Mouse (Mus musculus) embryonic facial prominence, embryonic 10.5 days (tissue): ENCODE results near the gene Ccdc85b. TPM values are rescaled to one million over a fixed set of nuclear protein-coding genes. Genes with fewer than 3 reads are reported as not detected.
A peak's percentile ranks its signal among the peaks of the same experiment; 100 is the strongest.

Experiments
- DNase-seq: peaks from one replicate; pipeline ENCODE4 v3.0.0-alpha.2; 2017; ENCODE audit warnings: low spot score
- H3K27ac ChIP-seq: fragments of 300-500 bp; sonication (generic); replicated peaks from 2 replicates; pipeline ENCODE4 v1.5.1; 2016; ENCODE audit warnings: mild to moderate bottlenecking
- H3K27me3 ChIP-seq: fragments of 300-500 bp; sonication (generic); replicated peaks from 2 replicates; pipeline ENCODE4 v1.6.1; 2016; ENCODE audit warnings: low read depth, mild to moderate bottlenecking; ENCODE audit not compliant: poor library complexity, severe bottlenecking
- H3K36me3 ChIP-seq: fragments of 300-500 bp; sonication (generic); replicated peaks from 2 replicates; pipeline ENCODE4 v1.6.1; 2016; ENCODE audit warnings: mild to moderate bottlenecking, moderate library complexity
- H3K4me1 ChIP-seq: fragments of 300-500 bp; sonication (generic); 2 replicates; pipeline ENCODE4 v1.6.1; 2016
- H3K4me3 ChIP-seq: fragments of 300-500 bp; sonication (generic); 2 replicates; pipeline ENCODE4 v1.5.1; 2016; ENCODE audit warnings: mild to moderate bottlenecking, moderate library complexity
- H3K9me3 ChIP-seq: fragments of 300-500 bp; sonication (generic); 2 replicates; pipeline ENCODE4 v1.6.1; 2016; ENCODE audit warnings: mild to moderate bottlenecking
- WGBS: fragments of 180-500 bp; shearing (Covaris S2); methylation state at CpG from one replicate; pipeline ENCODE4 v1.1.7; 2016; 5-methylcytosine and 5-hydroxymethylcytosine counted together
- polyA plus RNA-seq: library from polyadenylated mRNA; unstranded; fragments of >200 nt; fragmentation: Nextera tagmentation; extraction: Ambion mirVana; gene quantifications from 2 replicates; pipeline ENCODE4 v1.2.1, GENCODE M21; 2016

Ccdc85b gene
- polyA plus RNA-seq, 1 experiment from 2014 or later, result 7.4 TPM

DNA sequence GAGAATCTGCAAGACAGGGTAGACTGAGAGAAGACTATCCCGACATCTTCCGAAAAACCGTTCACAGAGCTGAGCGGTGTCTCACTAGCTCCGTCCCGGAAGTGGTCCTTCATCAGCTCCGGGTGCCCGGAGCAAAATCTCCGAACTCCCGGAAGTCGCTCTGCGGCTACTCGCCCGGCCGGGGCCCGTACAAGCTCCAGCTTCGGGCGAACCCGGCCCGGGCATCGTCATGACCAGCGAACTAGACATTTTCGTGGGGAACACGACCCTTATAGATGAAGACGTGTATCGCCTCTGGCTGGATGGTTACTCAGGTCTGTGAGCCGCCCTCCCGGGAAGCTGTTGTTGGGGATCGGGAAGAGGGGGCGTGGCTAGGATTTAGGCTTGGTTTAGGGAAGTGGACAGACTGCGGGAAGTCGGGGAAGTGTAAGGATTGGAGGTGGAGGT, 2.8 kb upstream of the Ccdc85b start, which contains the start of gene Fibp:
Gene Fibp, plus strand, starts transcription at position 151 of the 447 bp plus-strand sequence.
- peak within 1 kb of the TSS; percentile 86 for H3K27ac ChIP-seq
- no peaks in the 10 kb centered on the region for H3K9me3 ChIP-seq
- H3K4me1 ChIP-seq, result peaks cover 51% of the 10 kb centered on the region
- WGBS, result under 1% methylated on average over 32 of the region's 32 CpGs
- DNase-seq, result peak; percentile 93
- peaks cover 35% of the 10 kb centered on the region for H3K36me3 ChIP-seq
- H3K4me3 ChIP-seq, result peak within 1 kb of the TSS; percentile 83
- H3K27me3 ChIP-seq, result peaks cover 18% of the 10 kb centered on the region

- Histone ChIP-seq H3K27me3 (peaks cover 18% of the 10 kb centered on the region), H3K4me3 (peak overlapping the region; percentile 83), H3K4me1 (peaks cover 57% of the 10 kb centered on the region), H3K36me3 (peaks cover 35% of the 10 kb centered on the region), H3K9me3 (no peaks in the 10 kb centered on the region), H3K27ac (peak overlapping the region; percentile 86)
- WGBS, result 28% methylated on average over 3 of the region's 3 CpGs
- DNase-seq, result no peak
Observed at GRCm38 (mm10) chr19:5459896-5460295, 2.2 kb upstream of the Ccdc85b start.

- H3K4me3 ChIP-seq, result peak overlapping the region; percentile 29; the same call in 1 of the 2 replicates
- H3K9me3 ChIP-seq, result no peaks in the 10 kb centered on the region
- no peak overlapping the region for H3K27ac ChIP-seq
- peaks cover 57% of the 10 kb centered on the region for H3K4me1 ChIP-seq
- WGBS, result 69% methylated on average over 7 of the region's 7 CpGs
- peaks cover 18% of the 10 kb centered on the region for H3K27me3 ChIP-seq
- peaks cover 35% of the 10 kb centered on the region for H3K36me3 ChIP-seq
- no peak for DNase-seq
Observed at GRCm38 (mm10) chr19:5459019-5459418, 1.3 kb upstream of the Ccdc85b start.

GRCm38 (mm10) chr19:5456922-5457745, 560 bp downstream of the Ccdc85b start:
- H3K27ac ChIP-seq, result peak overlapping the region; percentile 88
- WGBS, result under 1% methylated on average over 70 of the region's 70 CpGs
- peaks cover 52% of the 10 kb centered on the region for H3K4me1 ChIP-seq

DNA sequence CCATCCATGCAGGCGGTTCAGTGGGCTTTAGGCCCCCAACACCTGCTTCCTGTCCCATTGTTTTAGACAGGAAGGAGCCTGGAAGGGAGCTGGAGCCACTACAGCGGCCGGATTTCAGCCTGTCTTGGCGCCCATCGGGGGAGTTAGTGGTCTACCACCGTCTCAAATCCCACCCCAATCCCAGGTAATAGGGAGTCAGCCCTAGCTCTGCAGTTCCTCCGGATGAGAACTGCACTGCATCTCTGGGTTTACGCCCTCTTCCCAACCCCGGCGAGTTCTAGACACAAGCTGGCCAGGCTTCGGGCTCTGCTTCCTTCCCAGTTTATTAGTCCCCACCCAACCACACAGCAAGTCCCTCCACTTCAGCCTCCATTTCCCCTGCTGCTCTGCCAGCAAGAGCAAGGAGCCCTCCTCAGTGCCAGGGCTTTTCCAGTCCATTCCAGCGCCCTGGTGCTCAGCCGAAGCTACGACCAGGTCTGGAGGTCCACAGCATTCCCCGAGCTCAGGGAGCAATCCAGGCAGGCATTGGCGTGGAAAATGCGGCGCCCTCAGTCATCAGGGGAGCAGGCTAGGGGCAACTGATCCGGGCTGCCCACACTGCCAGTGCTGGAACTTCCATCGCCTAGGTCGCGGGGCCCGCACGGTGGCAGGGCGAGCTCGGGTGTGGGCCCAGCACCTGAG, 1.3 kb downstream of the Ccdc85b start:
- peak; percentile 32 for DNase-seq
- no peaks in the 10 kb centered on the region for H3K9me3 ChIP-seq
- peaks cover 20% of the 10 kb centered on the region for H3K27me3 ChIP-seq
- H3K27ac ChIP-seq, result peak overlapping the region; percentile 88
- peaks cover 23% of the 10 kb centered on the region for H3K36me3 ChIP-seq
- 4% methylated on average over 26 of the region's 26 CpGs for WGBS
- H3K4me1 ChIP-seq, result peaks cover 48% of the 10 kb centered on the region
- H3K4me3 ChIP-seq, result peak overlapping the region; percentile 85

More at GRCm38 (mm10) chr19:5456922-5457745, 560 bp downstream of the Ccdc85b start:
- H3K4me3 ChIP-seq, result peak overlapping the region; percentile 85
- no peaks in the 10 kb centered on the region for H3K9me3 ChIP-seq
- peak; percentile 96 for DNase-seq
- H3K36me3 ChIP-seq, result peaks cover 23% of the 10 kb centered on the region
- H3K27me3 ChIP-seq, result peaks cover 18% of the 10 kb centered on the region

GRCm38 (mm10) chr19:5455568-5455967, 2.1 kb downstream of the Ccdc85b start:
- Histone ChIP-seq H3K27me3 (peaks cover 29% of the 10 kb centered on the region), H3K9me3 (no peaks in the 10 kb centered on the region), H3K27ac (peak overlapping the region; percentile 88; the same call in 1 of the 2 replicates), H3K36me3 (peaks cover 23% of the 10 kb centered on the region), H3K4me1 (peaks cover 42% of the 10 kb centered on the region), H3K4me3 (peak overlapping the region; percentile 85)
- DNase-seq, result no peak
- 70% methylated on average over 8 of the region's 8 CpGs for WGBS

GRCm38 (mm10) chr19:5455037-5455436, 2.7 kb downstream of the Ccdc85b start:
- peaks cover 34% of the 10 kb centered on the region for H3K27me3 ChIP-seq
- peaks cover 23% of the 10 kb centered on the region for H3K36me3 ChIP-seq
- peaks cover 41% of the 10 kb centered on the region for H3K4me1 ChIP-seq
- DNase-seq, result no peak
- no peaks in the 10 kb centered on the region for H3K9me3 ChIP-seq
- H3K4me3 ChIP-seq, result peak overlapping the region; percentile 85
- 85% methylated on average over 12 of the region's 12 CpGs for WGBS
- no peak overlapping the region for H3K27ac ChIP-seq

DNA sequence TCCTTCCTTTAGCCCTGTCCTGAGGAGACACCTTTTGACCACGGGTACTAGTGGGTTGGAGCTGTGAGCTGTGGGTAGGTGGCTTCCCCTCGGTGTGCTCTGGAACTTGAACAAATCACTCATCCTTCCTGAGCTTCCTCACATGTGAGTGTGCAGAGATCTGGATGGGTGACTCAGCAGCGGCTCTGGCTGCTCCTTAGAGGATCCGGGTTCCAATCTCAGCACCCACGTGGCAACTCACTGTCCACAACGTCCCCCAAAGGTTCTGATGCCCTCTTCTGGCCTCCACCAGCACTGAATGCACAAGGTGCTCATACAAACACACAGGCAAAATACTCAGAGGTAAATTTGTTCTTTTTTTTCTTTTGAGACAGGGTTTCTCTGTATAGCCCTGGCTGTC, 5.9 kb downstream of the Ccdc85b start:
- 84% methylated on average over 6 of the region's 6 CpGs for WGBS
- Histone ChIP-seq H3K9me3 (no peaks in the 10 kb centered on the region), H3K27me3 (peaks cover 49% of the 10 kb centered on the region), H3K36me3 (peaks cover 23% of the 10 kb centered on the region), H3K27ac (no peak overlapping the region), H3K4me3 (no peak overlapping the region), H3K4me1 (peaks cover 45% of the 10 kb centered on the region)
- DNase-seq, result no peak

- DNase-seq, result no peak
- no peaks in the 10 kb centered on the region for H3K9me3 ChIP-seq
- H3K27ac ChIP-seq, result no peak overlapping the region
- H3K36me3 ChIP-seq, result peaks cover 14% of the 10 kb centered on the region
- H3K4me1 ChIP-seq, result peaks cover 30% of the 10 kb centered on the region
- peaks cover 70% of the 10 kb centered on the region for H3K27me3 ChIP-seq
- no peak overlapping the region for H3K4me3 ChIP-seq
- WGBS, result 91% methylated on average over 3 of the region's 3 CpGs
Observed at GRCm38 (mm10) chr19:5449673-5450072, 8.0 kb downstream of the Ccdc85b start.

DNA sequence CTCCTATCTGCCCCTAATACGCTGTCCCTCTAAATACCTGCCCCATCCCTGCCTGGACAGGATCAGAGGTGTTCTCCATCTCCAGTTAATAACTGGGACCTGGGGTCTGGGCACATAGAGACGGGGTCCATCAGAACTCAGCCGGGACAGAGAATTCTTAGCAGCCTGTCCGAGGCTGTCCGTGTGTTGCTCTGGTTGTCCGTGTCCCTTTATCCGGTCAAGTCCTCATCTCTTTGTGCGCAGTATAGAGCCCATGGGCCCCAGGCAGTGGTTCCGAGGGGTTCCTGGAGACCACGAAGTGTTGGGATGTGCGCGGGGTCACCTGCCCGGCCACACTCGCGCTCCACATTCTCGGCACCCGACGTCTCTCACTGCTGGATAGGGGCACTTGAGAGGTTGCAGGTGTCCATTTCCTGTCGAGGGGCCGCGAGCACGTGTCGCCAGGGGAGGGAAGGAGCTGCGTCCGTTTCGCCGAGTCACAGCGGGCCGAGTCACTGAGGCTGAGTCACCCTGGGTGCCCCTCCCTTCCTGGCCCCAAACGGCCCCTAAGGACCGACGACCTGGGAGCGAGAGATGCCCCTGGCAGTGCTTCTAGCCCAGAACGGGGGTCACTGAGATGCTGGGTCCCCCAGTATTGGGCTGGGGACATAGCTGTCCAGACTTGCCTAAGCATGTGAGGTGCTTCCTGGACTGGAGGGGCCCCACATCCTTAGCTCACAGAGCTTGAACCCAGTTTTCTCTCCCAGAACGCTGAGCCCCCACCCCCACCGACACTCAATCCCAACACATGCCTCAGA, 9.1 kb downstream of the Ccdc85b start:
- Histone ChIP-seq H3K4me1 (peaks cover 27% of the 10 kb centered on the region), H3K9me3 (no peaks in the 10 kb centered on the region), H3K27ac (no peak overlapping the region), H3K27me3 (peaks cover 79% of the 10 kb centered on the region), H3K4me3 (peak overlapping the region; percentile 64), H3K36me3 (peaks cover 2% of the 10 kb centered on the region; the same call in 1 of the 2 replicates)
- 6% methylated on average over 36 of the region's 36 CpGs for WGBS
- DNase-seq, result peak; percentile 54

DNA sequence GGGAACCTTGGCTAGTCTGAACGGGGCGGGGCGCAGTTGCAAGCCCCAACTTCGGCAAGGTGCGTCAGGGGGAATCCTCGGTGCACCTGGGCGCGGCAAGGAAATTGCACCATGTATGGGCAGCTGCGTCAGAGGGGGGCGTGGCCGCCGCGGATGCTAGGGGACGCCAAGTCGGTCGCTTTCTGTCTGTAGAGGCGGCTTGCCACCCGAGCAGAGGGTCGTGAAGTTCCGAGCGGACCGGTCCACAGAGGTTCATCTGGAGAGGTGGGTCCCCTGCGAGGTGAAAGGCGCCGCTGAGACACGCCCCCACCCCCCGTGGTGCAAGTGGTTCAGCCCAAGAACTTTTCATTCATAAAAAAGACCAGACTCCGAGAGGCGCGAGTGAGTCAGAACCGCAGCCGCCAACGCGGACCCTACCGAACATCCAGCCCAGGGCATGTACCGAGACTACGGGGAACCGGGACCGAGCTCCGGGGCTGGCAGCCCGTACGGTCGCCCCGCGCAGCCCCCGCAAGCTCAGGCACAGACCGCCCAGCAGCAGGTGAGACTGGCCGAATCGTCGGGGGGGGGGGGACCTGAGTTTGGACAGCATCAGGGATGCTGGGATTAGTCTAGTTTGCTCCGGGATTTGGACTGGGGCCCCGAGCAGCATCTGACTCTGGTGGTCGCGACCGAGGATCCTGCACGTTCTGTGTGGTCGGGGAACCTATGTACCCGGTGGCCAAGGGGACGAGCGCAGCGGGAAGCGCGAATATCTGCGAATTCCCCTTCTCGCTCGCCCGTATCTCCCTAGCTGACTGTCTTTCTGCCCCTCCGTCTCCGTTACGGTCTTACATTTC, 10.0 kb downstream of the Ccdc85b start, which contains the start of gene Fosl1:
Gene Fosl1, plus strand, starts transcription at position 33 of the 839 bp plus-strand sequence.
- H3K27me3 ChIP-seq, result peaks cover 79% of the 10 kb centered on the region
- DNase-seq, result peak; percentile 80
- H3K36me3 ChIP-seq, result 0 out of 2 replicates have a peak, but pooled peaks cover under 1% of the 10 kb centered on the region
- H3K27ac ChIP-seq, result no peak within 1 kb of the TSS
- peak within 1 kb of the TSS; percentile 64 for H3K4me3 ChIP-seq
- peaks cover 27% of the 10 kb centered on the region for H3K4me1 ChIP-seq
- under 1% methylated on average over 70 of the region's 70 CpGs for WGBS
- no peaks in the 10 kb centered on the region for H3K9me3 ChIP-seq
